Mouse (Mus musculus) liver, embryonic 11.5 days (tissue): Measurements from ENCODE around the gene Cttnbp2nl. TPM values are rescaled to one million over a fixed set of nuclear protein-coding genes. Genes with fewer than 3 reads are reported as not detected.

ENCODE experiments used
- ATAC-seq: fragments of 200-750 bp; cut with Nextera tagmentation; replicated peaks from 2 replicates; pipeline ENCODE4 v1.8.0; 2017; ENCODE audit warnings: moderate number of reproducible peaks, mild to moderate bottlenecking, moderate TSS enrichment, moderate library complexity; ENCODE audit not compliant: low FRiP score
- DNase-seq: peaks from one replicate; pipeline ENCODE4 v3.0.0-alpha.2; 2017; ENCODE audit warnings: low spot score
- H3K27ac ChIP-seq: fragments of 300-500 bp; sonication (generic); 2 replicates; pipeline ENCODE4 v1.5.1; 2014; ENCODE audit warnings: mild to moderate bottlenecking, low read depth, low read length, control low read depth
- H3K27me3 ChIP-seq: fragments of 300-500 bp; sonication (generic); replicated peaks from 2 replicates; pipeline ENCODE4 v1.6.1; 2014; ENCODE audit warnings: low read length, mixed read lengths; ENCODE audit not compliant: control insufficient read depth, insufficient read depth
- H3K36me3 ChIP-seq: fragments of 300-500 bp; sonication (generic); 2 replicates; pipeline ENCODE4 v1.6.1; 2014; ENCODE audit warnings: mild to moderate bottlenecking, low read length, moderate library complexity, mixed read lengths; ENCODE audit not compliant: control insufficient read depth, insufficient read depth
- H3K4me1 ChIP-seq: fragments of 300-500 bp; sonication (generic); replicated peaks from 2 replicates; pipeline ENCODE4 v1.6.1; 2014; ENCODE audit warnings: low read length, mixed read lengths; ENCODE audit not compliant: control insufficient read depth, insufficient read depth
- H3K4me2 ChIP-seq: fragments of 300-500 bp; sonication (generic); 2 replicates; pipeline ENCODE4 v1.6.1; 2014; ENCODE audit warnings: mild to moderate bottlenecking, control low read depth, moderate library complexity
- H3K4me3 ChIP-seq: fragments of 300-500 bp; sonication (generic); 2 replicates; pipeline ENCODE4 v1.5.1; 2014; ENCODE audit warnings: low read depth, low read length, control low read depth
- H3K9ac ChIP-seq: fragments of 300-500 bp; sonication (generic); 2 replicates; pipeline ENCODE4 v1.6.1; 2014; ENCODE audit warnings: low read depth, low read length, control low read depth
- H3K9me3 ChIP-seq: fragments of 300-500 bp; sonication (generic); 2 replicates; pipeline ENCODE4 v1.6.1; 2016; ENCODE audit warnings: low read length, inconsistent platforms, mixed read lengths; ENCODE audit not compliant: control insufficient read depth
- WGBS: fragments of 180-500 bp; shearing (Covaris S2); extraction: QIAGEN DNeasy Blood & Tissue Kit; methylation state at CpG from one replicate; pipeline ENCODE4 v1.1.7; 2014; 5-methylcytosine and 5-hydroxymethylcytosine counted together
- polyA plus RNA-seq: library from polyadenylated mRNA; unstranded; fragments of >200 nt; fragmentation: Nextera tagmentation; extraction: Ambion mirVana; gene quantifications from 2 replicates; pipeline ENCODE4 v1.2.1, GENCODE M21; 2014

The Cttnbp2nl gene
- polyA plus RNA-seq, 1 experiment from 2014 or later, result 12.1 TPM

GRCm38 (mm10) chr3:105090147-105090546 lies 37.2 kb upstream of the Cttnbp2nl start:
- H3K27me3 ChIP-seq, result no peaks in the 10 kb centered on the region
- no peak overlapping the region for H3K4me3 ChIP-seq
- H3K36me3 ChIP-seq, result no peaks in the 10 kb centered on the region
- H3K9me3 ChIP-seq, result no peaks in the 10 kb centered on the region
- WGBS, result 82% methylated on average over 7 of the region's 7 CpGs
- H3K4me2 ChIP-seq, result no peak overlapping the region
- no peaks in the 10 kb centered on the region for H3K4me1 ChIP-seq
- ATAC-seq (no peak), DNase-seq (no peak)
- no peak overlapping the region for H3K27ac ChIP-seq
- H3K9ac ChIP-seq, result no peak overlapping the region

GRCm38 (mm10) chr3:105088638-105089037 lies 35.7 kb upstream of the Cttnbp2nl start:
- Histone ChIP-seq H3K4me1 (no peaks in the 10 kb centered on the region), H3K4me3 (no peak overlapping the region), H3K9ac (no peak overlapping the region), H3K4me2 (no peak overlapping the region), H3K9me3 (no peaks in the 10 kb centered on the region), H3K27me3 (no peaks in the 10 kb centered on the region), H3K36me3 (no peaks in the 10 kb centered on the region), H3K27ac (no peak overlapping the region)
- WGBS, result 82% methylated on average over 2 of the region's 2 CpGs
- no peak for DNase-seq
- ATAC-seq, result no peak

- no peak for DNase-seq
- Histone ChIP-seq H3K27me3 (no peaks in the 10 kb centered on the region), H3K27ac (no peak overlapping the region), H3K4me2 (no peak overlapping the region), H3K36me3 (no peaks in the 10 kb centered on the region), H3K4me3 (no peak overlapping the region), H3K9me3 (no peaks in the 10 kb centered on the region), H3K9ac (no peak overlapping the region), H3K4me1 (no peaks in the 10 kb centered on the region)
- no peak for ATAC-seq
- WGBS, result 49% methylated on average over 3 of the region's 3 CpGs
Observed at GRCm38 (mm10) chr3:105087344-105087743, 34.4 kb upstream of the Cttnbp2nl start.

GRCm38 (mm10) chr3:105078231-105078826 lies 25.4 kb upstream of the Cttnbp2nl start:
- Histone ChIP-seq H3K27ac (no peak overlapping the region), H3K4me3 (no peak overlapping the region), H3K4me1 (no peaks in the 10 kb centered on the region), H3K9me3 (no peaks in the 10 kb centered on the region), H3K36me3 (no peaks in the 10 kb centered on the region), H3K4me2 (no peak overlapping the region), H3K9ac (no peak overlapping the region), H3K27me3 (peaks cover 3% of the 10 kb centered on the region)
- DNase-seq (no peak), ATAC-seq (peak; percentile 36; the same call in 1 of the 2 replicates)
- WGBS, result 31% methylated on average over 7 of the region's 7 CpGs

- Histone ChIP-seq H3K4me2 (no peak overlapping the region), H3K36me3 (no peaks in the 10 kb centered on the region), H3K9ac (no peak overlapping the region), H3K9me3 (no peaks in the 10 kb centered on the region), H3K4me3 (no peak overlapping the region), H3K27me3 (peaks cover 3% of the 10 kb centered on the region), H3K27ac (no peak overlapping the region), H3K4me1 (no peaks in the 10 kb centered on the region)
- ATAC-seq, result no peak
- DNase-seq, result no peak
- WGBS, result 91% methylated on average over 5 of the region's 5 CpGs
Observed at GRCm38 (mm10) chr3:105075796-105076195, 22.9 kb upstream of the Cttnbp2nl start.

DNA sequence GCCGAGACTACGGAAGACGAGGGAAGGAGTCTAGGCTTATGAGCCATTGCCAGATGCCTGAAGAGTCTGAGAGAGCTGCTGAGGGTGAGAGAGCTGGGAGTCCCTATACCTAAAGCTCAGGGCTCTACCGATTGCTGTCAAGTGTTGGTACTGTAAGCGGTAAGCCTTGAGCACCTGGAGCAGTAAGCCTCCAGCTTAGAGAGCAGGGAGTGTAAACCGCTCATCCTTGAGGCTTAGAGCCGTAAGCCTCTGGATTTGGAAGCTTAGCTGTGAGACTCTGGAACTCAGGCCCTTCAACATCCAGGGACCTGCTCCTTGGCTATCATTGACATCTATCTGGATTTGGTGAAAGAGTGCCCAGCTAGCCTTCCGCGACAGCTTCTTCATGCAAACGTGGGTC lies 19.6 kb upstream of the Cttnbp2nl start:
- H3K9me3 ChIP-seq, result no peaks in the 10 kb centered on the region
- H3K4me2 ChIP-seq, result no peak overlapping the region
- no peaks in the 10 kb centered on the region for H3K27me3 ChIP-seq
- no peak overlapping the region for H3K4me3 ChIP-seq
- no peak overlapping the region for H3K27ac ChIP-seq
- ATAC-seq (no peak), DNase-seq (no peak)
- 86% methylated on average over 10 of the region's 10 CpGs for WGBS
- no peak overlapping the region for H3K9ac ChIP-seq
- no peaks in the 10 kb centered on the region for H3K4me1 ChIP-seq
- H3K36me3 ChIP-seq, result no peaks in the 10 kb centered on the region

DNA sequence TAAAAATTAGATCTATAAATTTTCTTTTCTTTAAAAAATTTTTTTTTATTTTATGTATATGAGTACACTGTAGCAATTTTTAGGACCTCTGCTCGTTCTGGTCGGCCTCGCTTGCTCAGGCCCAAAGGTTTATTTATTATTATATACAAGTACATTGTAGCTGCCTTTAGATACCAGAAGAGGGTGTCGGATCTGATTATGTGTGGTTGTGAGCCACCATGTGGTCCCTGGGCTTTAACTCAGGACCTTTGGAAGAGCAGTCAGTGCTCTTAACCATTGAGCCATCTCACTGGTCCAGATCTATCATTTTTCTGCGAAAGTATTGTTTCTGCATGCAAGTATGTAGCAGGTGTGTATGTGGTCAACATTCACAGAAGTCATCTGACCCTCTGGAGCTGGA lies 18.3 kb upstream of the Cttnbp2nl start:
- no peaks in the 10 kb centered on the region for H3K9me3 ChIP-seq
- WGBS, result 90% methylated on average over 5 of the region's 5 CpGs
- no peak overlapping the region for H3K9ac ChIP-seq
- no peaks in the 10 kb centered on the region for H3K4me1 ChIP-seq
- ATAC-seq (no peak), DNase-seq (no peak)
- no peaks in the 10 kb centered on the region for H3K36me3 ChIP-seq
- no peak overlapping the region for H3K4me2 ChIP-seq
- no peak overlapping the region for H3K27ac ChIP-seq
- H3K27me3 ChIP-seq, result no peaks in the 10 kb centered on the region
- no peak overlapping the region for H3K4me3 ChIP-seq

DNA sequence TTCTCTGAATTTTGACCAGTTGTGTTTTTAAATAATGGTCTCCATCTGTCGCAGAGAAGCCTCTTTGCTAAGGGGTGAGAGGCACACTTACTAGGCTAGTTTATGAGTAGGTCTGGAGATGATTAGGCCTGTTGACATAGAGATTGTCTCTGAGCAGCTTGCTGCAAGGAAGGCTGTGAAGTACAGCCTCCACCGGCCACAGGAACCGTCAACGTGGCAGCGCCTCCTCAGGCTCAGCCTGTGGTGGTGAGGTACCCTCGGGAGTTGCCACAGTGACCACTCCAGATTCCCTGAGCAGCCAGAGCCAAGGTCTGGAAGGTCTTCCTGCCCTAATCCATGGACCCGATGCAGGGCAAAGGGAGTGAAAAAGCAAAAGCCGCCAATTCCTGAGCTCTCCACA lies 17.6 kb upstream of the Cttnbp2nl start:
- WGBS, result 66% methylated on average over 8 of the region's 8 CpGs
- H3K36me3 ChIP-seq, result no peaks in the 10 kb centered on the region
- no peak overlapping the region for H3K4me3 ChIP-seq
- no peaks in the 10 kb centered on the region for H3K4me1 ChIP-seq
- H3K27ac ChIP-seq, result no peak overlapping the region
- DNase-seq, result no peak
- H3K4me2 ChIP-seq, result no peak overlapping the region
- H3K9me3 ChIP-seq, result no peaks in the 10 kb centered on the region
- H3K27me3 ChIP-seq, result no peaks in the 10 kb centered on the region
- ATAC-seq, result no peak
- no peak overlapping the region for H3K9ac ChIP-seq

GRCm38 (mm10) chr3:105066544-105066943 lies 13.6 kb upstream of the Cttnbp2nl start, which contains the start of gene 4930564D02Rik:
4930564D02Rik (plus strand) TSS chr3:105066844.
- DNase-seq (no peak), ATAC-seq (no peak)
- H3K4me2 ChIP-seq, result no peak within 1 kb of the TSS
- no peaks in the 10 kb centered on the region for H3K9me3 ChIP-seq
- H3K36me3 ChIP-seq, result no peaks in the 10 kb centered on the region
- H3K4me1 ChIP-seq, result no peaks in the 10 kb centered on the region
- no peak within 1 kb of the TSS for H3K4me3 ChIP-seq
- H3K27me3 ChIP-seq, result no peaks in the 10 kb centered on the region
- no peak within 1 kb of the TSS for H3K9ac ChIP-seq
- no peak within 1 kb of the TSS for H3K27ac ChIP-seq
- WGBS, result 89% methylated on average over 10 of the region's 10 CpGs
